Mouse (Mus musculus): ENCODE results near the gene Amer1.

The Amer1 gene

DNA sequence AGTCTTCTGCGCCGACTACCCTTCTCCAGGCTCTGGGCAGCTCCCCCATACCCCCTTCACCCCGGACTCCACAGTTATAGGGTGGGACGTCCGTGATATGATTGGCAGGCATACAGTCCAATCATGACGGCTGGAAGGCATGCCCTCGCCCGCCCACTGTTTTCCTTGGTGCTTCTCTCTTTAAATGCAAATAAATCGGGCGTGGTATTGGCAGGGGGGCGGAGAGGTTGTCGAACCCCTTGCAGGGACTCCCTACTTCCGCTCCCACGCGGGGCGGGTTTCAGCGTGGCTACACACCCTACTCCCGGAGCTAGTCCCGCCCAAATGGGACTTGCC lies at the start of gene Amer1:
Gene Amer1, minus strand, starts transcription at position 97 of the 336 bp plus-strand sequence.
- peak; percentile 78 to 94 for DNase-seq (ENCODE audit: low spot score in 2 of 2)

DNA sequence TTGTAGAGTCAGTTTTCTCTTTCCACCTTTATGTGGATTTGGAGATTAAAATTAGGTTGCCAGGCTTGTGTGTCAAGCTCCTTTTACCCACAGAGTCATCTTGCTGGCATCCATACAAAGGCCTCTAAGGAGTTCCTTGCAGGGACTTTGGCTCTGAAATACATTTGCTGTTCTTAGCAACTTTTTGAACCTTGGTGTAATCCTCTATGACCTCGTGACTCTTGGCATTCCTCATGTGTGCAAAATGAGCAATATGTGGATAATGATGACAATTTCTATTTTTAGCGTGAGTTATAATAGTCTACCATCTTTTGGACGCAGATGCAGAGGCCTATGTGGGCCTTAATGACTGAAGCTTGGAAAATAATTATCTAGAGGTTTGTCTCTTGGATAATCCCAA lies 12.5 kb upstream of the Amer1 start:
- DNase-seq (ENCODE audit: low spot score in 2 of 2) = no peak

DNA sequence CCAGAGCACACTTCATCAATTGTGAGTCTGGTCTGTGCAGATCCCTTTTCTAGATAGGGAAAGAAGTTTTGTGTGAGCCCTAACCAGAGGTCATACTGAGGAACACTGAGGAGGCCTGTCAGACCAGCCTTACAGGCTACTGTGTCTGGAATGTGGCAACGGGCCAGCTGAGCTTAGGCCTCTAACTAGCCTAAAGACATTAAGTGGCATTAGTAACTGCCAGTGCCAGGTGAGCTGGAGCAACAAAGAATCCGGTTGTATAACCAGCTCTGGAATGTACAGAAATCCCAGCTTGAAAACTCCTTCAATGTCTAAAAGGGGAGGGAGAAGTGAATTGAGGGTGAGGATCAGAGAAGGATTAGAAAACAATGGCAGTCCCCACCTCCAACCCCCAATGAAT lies 1.2 kb upstream of the Amer1 start:
- no peak for DNase-seq (ENCODE audit: low spot score in 2 of 2)

DNA sequence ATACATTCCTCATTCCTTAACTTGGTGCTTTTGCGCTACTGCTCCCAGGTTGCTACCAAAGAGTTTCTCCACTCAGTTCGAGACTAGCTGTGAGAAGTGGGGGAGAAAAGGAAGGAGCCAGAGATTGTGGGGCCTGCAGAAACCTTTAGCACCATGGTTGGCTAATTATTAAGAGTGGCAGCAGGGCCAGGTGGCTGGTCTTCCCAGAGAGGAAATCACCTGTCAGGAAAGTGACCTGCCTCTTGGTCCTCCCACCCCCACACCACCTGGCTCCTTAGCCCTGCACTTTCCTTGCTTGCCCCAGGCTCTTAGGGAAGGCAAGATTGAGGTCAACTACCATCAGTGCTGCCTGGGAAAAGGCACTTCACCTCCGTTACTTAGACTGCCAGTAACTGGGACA lies 469 bp upstream of the Amer1 start:
- no peak for DNase-seq (ENCODE audit: low spot score in 2 of 2)

DNA sequence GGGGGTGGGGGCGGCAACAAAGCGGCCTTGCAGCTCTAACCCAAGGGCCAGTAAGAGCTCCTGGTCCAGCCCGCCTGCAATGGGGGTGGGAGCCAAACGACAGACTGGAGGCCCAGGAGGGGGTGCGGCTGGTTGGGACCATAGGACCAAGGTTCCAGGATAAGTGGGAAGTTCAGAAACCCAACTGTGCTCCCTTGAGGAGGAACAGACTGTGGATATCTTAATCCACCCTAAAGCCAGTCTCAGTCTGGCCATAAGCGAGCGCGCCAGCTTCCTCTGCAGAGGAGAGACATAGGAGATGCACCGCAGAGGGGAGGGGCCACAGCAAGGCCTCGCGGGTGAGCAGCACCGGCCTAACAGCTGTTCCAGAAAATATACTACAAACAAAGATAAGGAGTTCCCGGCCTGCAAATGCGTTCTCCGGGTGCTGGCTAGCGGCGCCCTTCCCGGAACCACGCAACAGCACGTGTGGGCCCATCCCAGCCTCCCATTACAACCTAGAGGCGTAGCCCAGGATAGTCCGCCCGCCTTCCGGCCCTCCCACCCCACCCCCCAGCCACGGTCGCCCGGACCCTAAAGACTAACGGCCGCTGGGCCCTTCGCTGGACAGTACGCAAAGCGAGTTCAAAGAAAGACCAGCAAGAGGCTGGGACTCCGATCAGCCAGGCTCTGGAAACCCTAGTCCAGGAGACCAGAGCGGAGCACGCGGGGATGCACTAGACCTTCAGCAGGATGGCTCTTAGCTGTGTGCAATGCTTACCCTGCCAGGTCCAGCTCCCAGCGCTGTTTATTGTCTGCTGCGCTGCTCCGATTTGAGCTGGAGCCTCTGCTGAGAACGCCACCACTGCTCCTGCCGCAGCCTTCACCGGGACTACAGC lies 535 bp downstream of the Amer1 start:
- peak in 1 of 2 experiments; percentile 42 for DNase-seq (ENCODE audit: low spot score in 2 of 2)

DNA sequence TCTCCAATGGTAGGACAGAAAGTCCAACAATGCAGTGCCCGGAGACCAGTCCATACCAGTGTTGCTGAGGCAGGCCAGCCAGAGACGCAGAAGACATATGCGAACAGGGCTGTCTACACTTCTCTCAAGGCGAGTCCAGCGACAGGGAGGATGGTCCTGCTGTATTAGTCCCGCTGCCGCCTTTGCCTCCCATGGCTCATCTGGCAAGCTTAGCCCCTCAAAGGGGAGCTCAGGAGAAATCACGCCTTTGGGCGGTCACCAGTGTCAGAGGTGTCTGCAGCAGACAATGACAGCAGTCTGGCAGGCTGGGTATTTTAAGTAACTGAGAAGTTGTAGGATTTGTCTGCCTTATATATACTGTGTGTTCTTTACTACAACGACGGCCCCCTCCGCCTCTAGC lies 1.3 kb downstream of the Amer1 start:
- no peak for DNase-seq (ENCODE audit: low spot score in 2 of 2)

DNA sequence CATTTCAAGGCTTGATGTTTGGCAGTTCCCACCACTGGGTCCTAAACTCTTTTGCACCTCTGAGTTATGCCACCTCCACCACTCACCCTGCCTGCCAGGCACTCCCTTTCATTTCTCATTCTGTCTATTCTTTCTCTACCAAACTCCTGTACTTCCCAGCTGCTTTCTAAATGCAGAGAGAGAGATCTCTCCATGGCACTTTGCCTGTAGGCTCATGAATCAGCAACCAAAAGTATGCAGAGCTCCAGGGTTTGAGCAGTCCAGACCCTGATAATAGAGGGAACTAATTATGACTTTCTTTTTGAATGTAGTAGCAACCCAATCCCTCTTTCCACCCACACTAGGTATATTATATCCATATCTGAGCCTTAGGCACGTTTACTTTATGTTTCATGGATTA lies 2.4 kb downstream of the Amer1 start:
- no peak for DNase-seq (ENCODE audit: low spot score in 2 of 2)

DNA sequence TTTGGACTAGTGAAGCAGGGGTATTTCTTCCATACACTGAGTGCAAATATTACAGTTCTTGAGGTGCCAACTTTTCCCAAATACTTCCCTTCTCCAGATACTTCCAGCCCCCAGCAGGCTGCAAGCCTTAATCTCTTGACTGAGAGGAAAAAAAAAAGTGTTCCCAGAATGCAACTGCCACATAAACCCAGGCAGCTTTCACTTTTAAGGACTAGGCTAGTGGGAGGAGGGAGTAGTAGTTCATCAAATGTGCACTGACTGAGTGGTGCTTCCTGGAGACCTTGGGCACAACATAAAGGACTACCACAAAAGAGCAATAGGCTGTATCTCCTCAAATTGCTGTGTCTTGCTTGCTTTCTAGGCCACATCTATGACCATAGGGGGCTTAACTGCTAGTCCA lies 3.4 kb downstream of the Amer1 start:
- DNase-seq (ENCODE audit: low spot score in 2 of 2) = no peak

DNA sequence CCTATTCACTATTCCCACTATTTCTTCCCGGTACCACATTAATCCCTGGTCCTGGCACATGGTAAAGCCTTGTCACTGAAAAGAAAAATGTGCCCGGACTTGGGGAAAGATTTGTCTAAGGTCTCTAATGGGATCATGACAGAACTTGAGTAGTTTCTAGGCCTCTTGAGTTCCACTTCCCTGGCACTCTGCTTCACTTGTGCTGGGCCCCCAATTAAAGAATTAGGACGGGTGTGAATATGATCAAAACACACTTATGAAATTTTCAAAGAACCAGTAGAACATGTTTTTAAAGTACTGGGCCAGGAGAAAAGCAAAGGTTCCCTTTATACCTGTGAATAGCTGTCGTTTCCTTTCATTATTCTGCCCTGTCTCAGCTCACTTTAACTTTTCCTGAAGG lies 6.2 kb downstream of the Amer1 start:
- DNase-seq (ENCODE audit: low spot score in 2 of 2) = no peak

DNA sequence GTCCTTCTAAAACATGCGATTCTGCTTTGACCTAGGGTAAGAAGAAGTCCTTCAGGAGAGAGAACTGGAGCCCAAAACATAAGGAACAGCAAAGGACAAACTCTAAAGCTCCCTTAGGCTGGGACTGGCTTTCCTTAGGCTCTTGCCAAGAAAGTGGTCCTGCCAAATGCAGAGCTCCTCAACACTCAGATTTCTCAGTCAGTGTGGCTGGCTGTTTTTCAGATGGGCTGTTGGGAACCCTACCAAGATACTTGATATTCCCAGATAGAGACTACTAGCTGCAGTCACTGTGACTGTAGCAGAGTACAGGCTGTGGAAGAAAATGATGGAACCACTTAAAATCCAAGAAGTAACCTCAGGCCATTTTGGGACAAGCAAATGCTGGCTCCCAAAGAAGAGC lies 7.4 kb downstream of the Amer1 start:
- peak in 1 of 2 experiments; percentile 5 for DNase-seq (ENCODE audit: low spot score in 2 of 2)

DNA sequence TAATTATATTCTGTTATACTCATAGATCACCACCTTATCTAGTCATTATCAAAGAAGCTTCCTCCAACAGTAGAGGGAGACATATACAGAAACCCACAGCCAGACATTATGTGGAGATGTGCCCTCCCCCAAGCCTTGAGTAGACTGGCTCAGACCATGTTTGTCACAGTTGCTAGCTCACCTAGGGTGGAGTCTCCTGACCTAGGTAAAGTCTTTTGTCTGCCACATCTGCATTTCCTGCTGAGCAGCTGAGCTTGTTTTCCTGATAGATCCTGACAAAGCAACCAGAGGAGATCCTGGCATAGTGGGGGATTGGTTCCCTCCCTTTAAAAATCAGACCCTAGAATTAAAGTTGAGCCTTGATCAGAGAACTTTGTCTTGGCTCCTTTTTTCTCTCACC lies 71.6 kb downstream of the Amer1 start:
- DNase-seq (ENCODE audit: low spot score in 2 of 2) = no peak

Data from left cerebral cortex, adult 9 months (tissue).